In genomic region chr16:49679666-49680065, GRCm38 (mm10) we compare ENCODE assay signal across 17 mouse cellular contexts. TPM values are rescaled to one million over a fixed set of nuclear protein-coding genes. Genes with fewer than 3 reads are reported as not detected.
DNase-seq lines count a peak whose midpoint lies in the region; TF ChIP-seq lines count a peak whose summit lies in the region.
"Had no signal": no experiment of that assay in that cellular context is flagged by ENCODE, and none has a peak within 500 bp of the region (broad histone marks: within the 10 kb centered on the region; RNA-seq: fewer than 3 reads in every experiment).

No protein-coding gene starts in this region.

- no peak for TF ChIP-seq POLR2A in cerebellum, adult 2 months (IDR thresholded peaks at IDR 0.05; ENCODE audit: borderline replicate concordance, insufficient read depth, low read length)

- no peak overlapping the region for H3K27ac ChIP-seq in cerebellum, adult 2 months (ENCODE audit: insufficient read depth, low read length)

- no peaks in the 10 kb centered on the region for H3K4me1 ChIP-seq in cerebellum, adult 2 months (ENCODE audit: control insufficient read depth, insufficient read depth, low read length)

- H3K27me3 ChIP-seq in cerebellum, adult 2 months (ENCODE audit: control insufficient read depth, insufficient read depth, low read length): no peaks in the 10 kb centered on the region
- H3K27me3 ChIP-seq: CH12.LX had no signal

- peak; percentile 55 to 64 for DNase-seq in cerebellum, postnatal 10 days
- DNase-seq in cerebellum, postnatal 36 days: no peak
- DNase-seq in cerebellum, postnatal 14 days: peak; percentile 55
- no peak for DNase-seq in cerebellum, adult 2 months
- DNase-seq in left cerebral cortex, postnatal 4 days: peak; percentile 25
- no peak for DNase-seq in left cerebral cortex, adult 9 months (ENCODE audit: low spot score in 2 of 2)
- DNase-seq: adrenal gland, adult 2 months; adrenal gland, adult 8-10 months; adrenal gland, postnatal 10 days; adrenal gland, postnatal 14 days; adrenal gland, postnatal 25 days; adrenal gland, postnatal 36 days; B cell, adult 2 months; cerebellum, adult 11 months; cerebellum, adult 11-12 months; cerebellum, adult 18-20 months had no signal

- no peak for TF ChIP-seq CTCF in cerebellum, adult 2 months (IDR thresholded peaks at IDR 0.05; ENCODE audit: borderline replicate concordance, insufficient read depth, low read depth, low read length)

- intact Hi-C loops in left cerebral cortex, postnatal 4 days (cut with DNase I): no loop called here

- 34% methylated on average over 6 of the region's 6 CpGs for WGBS in cerebellum, adult 2 months

- no peak overlapping the region for H3K4me3 ChIP-seq in cerebellum, adult 2 months (replicated peaks; ENCODE audit: insufficient read depth, low read depth, low read length)

RNA-seq across cellular contexts. Expression of gene Ift57, which starts 19.4 kb away (rescaled TPM):
- 37.7 and 39.0 TPM in 2 replicates for polyA plus RNA-seq in cerebellum, adult 2 months (2012; rRNA removed)
- total RNA-seq in left cerebral cortex, postnatal 4 days (2021): 10 to 100 TPM; 44.2 to 50.7 TPM

Comparison
In these comparisons a context has a peak if more than half of its experiments do, and no peak if none do; other contexts are left out.
1. DNase-seq: peak in cerebellum, postnatal 10 days (2 of 2), cerebellum, postnatal 14 days (2 of 2) and left cerebral cortex, postnatal 4 days (single experiment); none in cerebellum, postnatal 36 days (0 of 2), cerebellum, adult 2 months (0 of 2) and left cerebral cortex, adult 9 months (0 of 2).